Mouse (Mus musculus) cerebellum, adult 9-11 months (tissue): ENCODE data around the gene Il22ra2.

Source experiments
- DNase-seq: peaks from one replicate; pipeline ENCODE4 v3.0.0; 2022

Il22ra2 gene

DNA sequence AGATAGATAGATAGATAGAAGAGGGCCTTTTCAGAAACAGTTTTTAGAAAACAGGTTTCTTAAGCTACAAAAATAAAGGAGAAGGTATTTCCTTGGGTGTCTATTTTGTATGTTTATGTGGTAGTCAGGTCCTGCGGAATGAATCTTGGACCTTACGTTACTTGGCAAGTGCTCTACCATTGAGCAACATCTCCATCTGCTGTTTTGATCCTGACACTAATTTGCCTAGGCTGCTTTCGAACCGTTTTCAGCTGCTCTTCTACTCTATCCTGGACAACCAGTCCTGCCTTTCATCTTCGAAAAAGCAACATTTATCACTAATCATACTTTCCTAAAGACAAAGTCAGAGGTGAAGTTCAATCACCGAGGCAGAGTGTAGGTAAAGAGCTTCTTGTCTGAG, 18.6 kb upstream of the Il22ra2 start:
- no peak for DNase-seq

DNA sequence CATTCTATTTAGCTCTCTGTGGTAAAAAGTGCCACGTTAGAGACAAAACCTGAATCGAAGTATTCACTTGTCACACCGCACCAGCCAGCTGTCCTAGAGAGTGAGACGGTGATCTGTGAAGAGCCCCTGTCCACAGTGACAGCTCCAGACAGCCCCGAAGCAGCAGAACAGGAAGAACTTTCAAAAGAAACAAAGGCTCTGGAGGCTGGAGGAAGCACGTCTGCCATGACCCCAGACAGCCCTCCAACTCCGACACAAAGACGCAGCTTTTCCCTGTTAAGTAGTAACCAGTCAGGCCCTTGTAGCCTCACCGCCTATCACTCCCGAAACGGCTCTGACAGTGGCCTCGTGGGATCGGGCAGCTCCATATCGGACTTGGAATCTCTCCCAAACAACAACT, 12.7 kb upstream of the Il22ra2 start:
- no peak for DNase-seq

DNA sequence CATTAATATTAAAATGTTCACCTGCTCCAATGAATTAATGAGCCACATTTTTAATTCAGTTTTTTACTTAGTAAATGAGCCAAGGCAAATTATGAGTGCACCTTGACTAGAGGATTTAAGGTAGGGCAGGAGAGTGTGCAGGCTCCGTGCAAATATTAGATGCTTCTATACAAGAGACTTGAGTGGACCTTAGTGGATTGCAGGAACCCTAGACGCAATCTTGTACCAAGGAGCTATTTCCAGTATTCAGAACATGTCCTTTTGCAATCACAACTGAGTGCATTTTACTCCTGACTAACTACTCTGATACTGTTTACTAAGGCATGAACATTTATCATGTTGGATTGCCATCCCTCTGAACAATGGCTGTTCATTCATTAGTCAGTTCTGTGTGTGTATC, 10.2 kb upstream of the Il22ra2 start:
- no peak for DNase-seq

DNA sequence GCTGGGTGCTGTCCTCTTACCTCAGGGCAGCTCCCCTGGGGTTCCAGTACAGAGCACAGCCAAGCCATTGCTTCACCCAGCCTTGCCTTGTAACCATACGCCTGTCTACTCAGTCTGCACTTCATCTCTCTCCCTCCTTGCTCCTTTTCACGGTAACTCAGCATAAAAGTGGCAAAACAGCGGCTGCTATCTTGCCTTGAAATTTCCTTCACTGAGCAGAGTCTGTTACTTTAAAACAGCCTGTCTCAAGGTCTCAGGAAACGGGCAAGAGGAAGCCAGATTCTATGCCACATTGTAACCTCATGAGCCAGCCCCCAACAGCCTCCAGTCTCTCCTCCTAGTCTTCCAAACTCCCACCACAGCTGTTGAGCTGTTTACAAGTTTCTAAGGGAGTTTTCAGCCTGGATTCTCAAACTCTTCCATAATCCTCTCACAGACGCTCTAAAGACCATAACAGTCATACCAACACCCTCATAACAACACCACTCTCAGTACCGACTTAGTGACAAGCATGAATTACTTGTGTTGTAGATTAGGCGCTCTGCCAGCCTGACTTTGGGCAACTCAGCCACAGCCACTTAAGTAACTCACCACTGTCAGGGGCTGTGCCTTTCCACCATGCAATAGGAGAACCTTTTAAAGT, 8.6 kb upstream of the Il22ra2 start:
- DNase-seq: no peak

DNA sequence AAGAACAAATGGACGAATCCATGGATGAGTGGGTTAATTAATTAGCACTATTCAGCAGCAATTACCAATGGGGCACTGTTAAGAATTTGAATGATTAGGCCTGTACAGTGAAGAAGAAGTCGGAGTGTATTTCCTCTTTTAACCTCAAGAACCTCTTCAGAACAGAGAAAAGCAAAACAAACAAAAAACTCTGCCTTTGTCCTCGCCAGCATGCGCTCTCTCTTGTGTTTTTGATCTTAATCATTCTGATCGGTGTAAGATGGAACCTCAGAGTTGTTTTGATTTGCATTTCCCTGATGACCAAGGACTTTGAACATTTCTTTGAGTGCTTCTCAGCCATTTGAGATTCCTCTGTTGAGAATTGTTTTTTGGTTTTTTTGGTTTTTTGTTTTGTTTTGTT, 2.1 kb upstream of the Il22ra2 start:
- no peak for DNase-seq

DNA sequence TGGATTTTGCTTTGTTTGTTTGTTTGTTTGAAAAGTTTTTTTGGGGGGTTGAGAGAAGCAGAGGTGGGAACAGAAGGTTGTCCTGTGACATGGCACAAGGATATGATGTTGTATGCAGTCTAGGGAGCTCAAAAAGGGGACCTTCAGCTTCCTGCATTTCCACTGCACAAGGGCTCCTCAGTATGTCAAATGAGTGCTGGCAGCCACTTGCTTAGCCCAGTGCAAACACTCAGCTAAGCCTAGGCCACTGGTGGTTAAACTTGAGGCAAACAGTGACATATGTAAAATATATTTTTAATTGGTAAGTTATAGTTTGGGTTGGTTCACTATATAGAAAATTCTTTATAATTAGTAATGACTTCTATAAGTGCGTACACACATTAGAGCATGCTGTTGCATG, 2.8 kb downstream of the Il22ra2 start:
- no peak for DNase-seq

DNA sequence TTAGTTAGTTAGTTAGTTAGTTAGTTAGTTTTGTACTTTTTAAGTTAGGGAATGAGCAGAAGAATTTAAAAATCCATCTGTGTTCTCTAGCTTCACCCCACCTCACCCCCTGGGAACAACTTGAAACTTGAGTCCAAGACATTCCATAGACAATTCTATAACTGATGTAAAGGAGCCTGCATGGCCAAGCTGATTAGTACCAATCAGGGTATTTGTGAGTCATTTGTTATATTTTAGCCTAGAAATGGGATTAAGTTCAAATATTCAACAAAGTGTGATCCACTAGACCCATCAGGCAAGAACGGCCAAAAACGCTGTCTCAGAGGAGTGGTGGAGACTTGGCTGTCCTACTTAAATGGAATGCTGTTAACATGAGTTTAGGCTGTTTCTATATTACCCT, 5.5 kb downstream of the Il22ra2 start:
- no peak for DNase-seq

DNA sequence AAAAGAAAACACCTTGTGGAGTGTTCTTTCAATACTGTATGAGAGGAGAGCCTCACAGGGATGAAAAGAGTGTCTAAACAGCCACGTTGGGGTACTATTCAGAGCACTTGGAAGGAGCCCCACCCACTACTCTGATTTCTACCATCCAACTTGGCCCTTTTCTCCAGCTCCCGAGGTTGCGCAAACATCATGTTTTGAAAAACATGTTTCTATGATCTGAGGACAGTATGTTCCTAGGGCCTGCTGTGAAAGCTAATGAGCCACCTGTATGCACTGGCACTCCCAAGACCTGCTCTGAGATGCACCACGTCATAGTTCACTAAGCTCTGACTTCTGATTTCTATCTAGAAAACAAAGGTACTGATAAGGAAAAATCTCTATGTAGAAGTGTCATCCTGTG, 6.0 kb downstream of the Il22ra2 start:
- DNase-seq: no peak

DNA sequence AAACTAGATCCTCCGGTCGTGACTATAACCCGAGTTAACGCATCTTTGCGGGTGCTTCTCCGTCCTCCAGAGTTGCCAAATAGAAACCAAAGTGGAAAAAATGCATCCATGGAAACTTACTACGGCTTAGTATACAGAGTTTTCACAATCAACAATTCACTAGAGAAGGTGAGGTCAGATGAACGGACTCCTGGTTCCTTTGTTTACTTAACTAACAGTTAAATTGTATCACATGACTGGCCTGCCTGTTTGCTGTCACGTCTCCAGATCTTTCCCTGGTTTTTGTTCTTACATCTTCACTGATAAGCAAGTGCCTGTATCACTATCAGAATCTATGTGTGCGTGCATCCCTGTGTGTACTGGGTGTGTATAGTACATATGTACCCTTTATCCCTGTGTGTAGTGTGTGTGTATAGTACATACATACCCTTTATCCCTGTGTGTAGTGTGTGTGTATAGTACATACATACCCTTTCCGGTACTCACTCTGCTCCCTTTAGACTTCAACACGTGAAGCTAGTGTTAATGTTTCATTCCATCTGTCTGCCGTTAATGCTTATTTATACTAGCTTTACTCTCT, 9.9 kb downstream of the Il22ra2 start:
- no peak for DNase-seq

DNA sequence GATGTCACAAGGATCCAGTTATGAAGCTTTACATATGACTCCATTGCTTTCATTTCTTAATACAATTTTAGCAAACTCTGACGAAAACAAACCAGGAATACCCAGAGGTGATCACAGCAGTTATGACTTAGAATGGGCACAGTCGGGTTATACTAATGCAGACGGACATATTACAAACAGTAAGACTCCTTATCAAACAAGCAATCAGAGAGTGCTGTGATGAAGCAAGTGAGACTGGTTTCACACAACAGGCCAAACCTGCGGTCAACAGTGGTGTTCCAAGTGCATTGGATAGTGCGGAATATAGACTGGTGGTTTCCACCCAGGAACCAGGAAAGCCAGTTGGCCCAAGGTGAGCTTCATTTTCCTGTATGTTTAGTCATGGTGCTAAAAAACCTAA, 17.1 kb downstream of the Il22ra2 start:
- no peak for DNase-seq

DNA sequence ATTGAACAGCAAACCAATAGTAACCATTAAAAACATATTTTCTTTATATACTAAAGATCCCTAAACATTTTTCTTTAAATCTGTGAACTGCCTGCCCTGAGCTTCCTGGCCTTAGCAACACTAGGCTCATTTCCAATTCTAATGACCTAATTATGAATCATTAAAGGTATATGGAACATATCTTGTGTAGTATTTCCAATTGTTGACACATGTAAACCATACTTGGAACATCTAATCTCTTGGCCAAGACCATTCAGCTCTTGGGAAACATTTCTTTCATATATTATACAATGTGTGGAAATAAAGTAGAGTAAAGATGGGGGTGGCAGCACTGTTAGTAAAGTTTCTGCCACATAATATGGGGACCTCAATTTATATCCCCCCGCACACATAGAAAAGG, 17.8 kb downstream of the Il22ra2 start:
- no peak for DNase-seq

DNA sequence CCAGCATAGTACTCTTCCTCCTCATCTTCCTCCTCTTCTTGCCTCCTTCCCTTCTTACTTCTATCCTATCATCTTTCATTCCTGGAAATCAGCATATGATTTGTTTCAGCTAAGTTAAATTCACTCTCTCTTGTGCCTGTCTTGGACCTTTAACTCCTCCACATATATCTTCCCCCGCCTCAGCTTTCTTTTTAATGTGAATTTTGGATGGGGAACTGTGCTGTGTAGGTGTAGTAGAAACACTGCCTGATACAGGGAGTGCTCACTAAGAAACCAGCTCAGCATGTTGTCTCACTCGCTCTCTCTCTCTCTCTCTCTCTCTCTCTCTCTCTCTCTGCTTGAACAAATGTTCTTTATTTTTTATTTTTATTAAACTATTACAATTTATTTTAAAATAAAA, 23.3 kb downstream of the Il22ra2 start:
- no peak for DNase-seq

DNA sequence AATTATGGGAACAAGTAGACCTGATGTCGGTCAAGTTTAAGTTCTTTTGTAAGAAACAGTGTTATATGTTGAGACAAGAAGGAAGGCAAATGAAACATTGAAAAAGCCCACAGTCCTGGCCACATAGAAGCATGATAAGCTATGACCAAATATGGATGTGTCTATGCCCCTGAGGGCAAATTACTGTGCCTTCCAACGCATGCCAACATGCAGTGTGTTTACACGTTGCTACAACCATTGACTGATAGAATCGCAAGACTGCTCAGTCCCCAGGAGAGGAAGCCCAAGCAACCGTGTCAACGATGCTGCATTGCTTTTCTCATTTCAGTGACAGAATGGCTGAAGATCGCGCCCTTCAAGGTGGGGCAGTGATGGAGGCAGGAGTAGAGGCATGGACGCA, 35.6 kb downstream of the Il22ra2 start:
- DNase-seq: no peak

DNA sequence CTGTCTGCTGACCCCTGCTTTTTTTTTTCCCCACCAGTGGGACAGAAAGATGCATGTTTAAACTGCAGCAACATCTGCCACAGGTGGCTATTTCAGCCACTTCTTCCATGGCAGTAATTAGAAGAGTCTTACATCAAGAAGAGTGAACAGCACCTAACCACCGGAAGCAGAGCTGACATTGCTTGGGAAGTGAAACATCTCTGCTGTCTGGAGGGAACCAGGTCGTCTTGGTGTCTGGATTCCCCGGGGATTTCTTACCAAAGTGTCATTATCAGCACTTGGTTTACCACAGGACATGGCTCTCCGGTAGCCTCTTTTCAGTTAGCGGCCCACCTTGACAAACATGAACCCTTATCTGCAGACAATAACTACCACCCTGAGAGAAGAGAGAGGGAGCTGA, 38.2 kb downstream of the Il22ra2 start:
- DNase-seq: no peak

DNA sequence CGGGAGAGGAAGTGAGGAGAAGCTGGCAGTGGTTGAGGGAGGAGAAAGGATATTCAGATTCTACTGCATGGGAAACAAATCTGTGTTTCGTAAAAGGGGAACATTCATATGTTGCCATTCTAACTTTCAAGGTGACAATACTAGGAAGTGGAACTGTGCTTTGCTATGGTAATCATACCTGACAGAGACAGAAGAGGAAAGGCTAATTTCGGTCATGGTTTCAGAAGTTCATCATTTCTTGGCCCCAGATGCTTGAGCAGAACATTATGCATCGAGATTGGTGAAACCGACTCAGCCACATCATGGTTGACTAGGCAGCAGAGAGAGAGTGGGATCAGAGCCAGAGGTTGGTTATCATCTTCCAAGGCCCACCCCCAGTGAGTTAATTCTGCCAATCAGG, 47.2 kb downstream of the Il22ra2 start:
- DNase-seq: no peak

DNA sequence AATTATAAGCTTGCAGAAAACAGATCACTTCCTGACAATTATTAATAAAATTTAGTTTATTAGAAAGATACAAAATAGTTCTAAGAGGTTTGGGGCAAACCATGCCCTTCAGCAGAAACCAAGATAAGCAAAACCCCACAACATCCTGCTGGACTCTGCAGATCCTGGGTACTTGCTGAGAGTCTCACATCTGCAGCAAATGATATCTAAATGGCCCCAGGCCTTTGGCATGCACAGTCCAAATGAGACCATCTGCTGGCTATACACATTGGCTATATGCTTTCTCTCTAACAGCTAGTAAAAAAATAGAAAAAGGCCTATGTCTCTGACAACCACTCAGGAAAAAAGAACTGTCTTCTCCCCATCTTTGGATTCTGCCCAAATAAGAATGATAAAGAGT, 50.2 kb downstream of the Il22ra2 start:
- no peak for DNase-seq

DNA sequence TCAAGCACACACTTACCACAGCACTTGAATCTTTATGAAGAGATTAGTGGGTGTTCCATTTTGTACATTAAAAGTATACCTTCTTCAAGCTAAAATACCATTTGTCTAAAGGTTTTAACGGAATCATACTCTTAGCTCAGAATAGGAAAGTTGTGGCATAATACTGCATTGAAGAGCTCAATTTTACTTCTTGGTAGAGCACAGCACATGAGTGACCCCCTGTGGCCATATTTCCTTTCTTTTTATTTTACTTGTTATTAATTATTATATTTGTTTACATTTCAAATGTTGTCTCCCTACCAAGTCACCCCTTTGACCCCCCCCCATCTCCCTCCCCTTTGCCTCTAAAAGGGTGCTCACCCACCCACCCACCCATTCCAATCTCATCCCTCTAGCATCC, 51.3 kb downstream of the Il22ra2 start:
- no peak for DNase-seq
